Mouse (Mus musculus): Measurements from ENCODE around the gene Hivep1. TPM values are rescaled to one million over a fixed set of nuclear protein-coding genes. Genes with fewer than 3 reads are reported as not detected.

Gene Hivep1
- total RNA-seq, 2 experiments from 2014 or later: 20.9 to 24.1 TPM

DNA sequence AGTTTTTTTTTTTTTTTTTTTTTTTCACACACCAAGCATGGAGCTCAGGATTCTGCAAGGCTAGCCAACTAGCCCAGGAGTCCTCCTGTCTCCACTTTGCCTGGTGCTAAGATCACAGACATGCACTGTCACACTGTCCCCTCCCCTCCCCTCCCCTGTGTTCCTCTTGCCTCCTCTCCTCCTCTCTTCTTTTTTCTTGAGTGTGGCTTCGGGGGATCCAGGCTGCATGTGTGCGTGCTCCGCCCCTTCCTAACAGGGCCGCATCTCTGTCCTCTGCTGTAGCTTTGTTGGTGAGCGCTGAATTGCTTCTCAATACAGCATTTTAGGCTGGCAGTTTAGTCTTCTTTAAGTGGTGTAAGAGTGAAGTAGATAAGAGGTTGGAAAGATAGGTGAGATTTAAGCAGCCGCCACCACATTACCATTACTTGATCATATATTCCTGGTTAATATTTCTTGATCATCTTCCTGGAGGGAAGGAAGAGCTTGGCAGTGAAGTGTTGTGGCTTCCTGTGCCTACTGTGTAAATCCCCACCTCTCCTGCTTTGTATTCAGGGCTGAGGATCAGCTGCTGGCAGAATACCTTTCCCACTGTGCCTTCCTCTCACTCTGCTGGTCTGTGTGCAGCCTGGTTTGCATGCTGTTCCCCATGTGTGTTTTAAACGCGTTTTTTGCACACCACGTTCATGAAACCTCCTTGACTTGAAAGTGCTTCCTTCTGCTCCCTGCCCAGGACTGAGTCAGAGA is 97.7 kb downstream of the Hivep1 start:
- no peak overlapping the region for H3K4me3 ChIP-seq
- no peak for TF ChIP-seq CTCF (conservative IDR thresholded peaks at IDR 0.05)
- no peak for DNase-seq (ENCODE audit: low spot score in 2 of 2)
- H3K27ac ChIP-seq: peak overlapping the region; percentile 48; the same call in 1 of the 2 replicates

DNA sequence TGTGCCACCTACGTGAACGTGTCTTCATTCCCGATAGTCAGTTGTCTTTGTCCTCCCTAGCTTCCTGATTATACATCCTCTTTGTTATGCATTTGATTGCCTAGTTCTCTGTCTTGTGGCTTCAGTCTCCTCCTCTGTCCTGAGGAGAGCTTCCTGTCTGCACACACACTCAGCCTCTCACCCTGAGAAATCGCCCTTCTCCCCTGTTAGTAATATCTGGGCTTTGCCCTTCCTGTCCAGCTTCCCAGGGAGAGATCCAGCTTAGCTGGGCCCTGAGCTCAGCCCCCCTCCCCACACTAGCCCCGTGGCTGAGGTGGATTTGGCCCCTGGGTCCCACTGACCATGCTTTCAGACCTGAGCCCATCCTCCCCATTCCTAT is 98.2 kb downstream of the Hivep1 start:
- H3K27ac ChIP-seq: peak overlapping the region; percentile 48; the same call in 1 of the 2 replicates
- no peak overlapping the region for H3K4me3 ChIP-seq
- no peak for DNase-seq (ENCODE audit: low spot score in 2 of 2)
- TF ChIP-seq CTCF (conservative IDR thresholded peaks at IDR 0.05): no peak

DNA sequence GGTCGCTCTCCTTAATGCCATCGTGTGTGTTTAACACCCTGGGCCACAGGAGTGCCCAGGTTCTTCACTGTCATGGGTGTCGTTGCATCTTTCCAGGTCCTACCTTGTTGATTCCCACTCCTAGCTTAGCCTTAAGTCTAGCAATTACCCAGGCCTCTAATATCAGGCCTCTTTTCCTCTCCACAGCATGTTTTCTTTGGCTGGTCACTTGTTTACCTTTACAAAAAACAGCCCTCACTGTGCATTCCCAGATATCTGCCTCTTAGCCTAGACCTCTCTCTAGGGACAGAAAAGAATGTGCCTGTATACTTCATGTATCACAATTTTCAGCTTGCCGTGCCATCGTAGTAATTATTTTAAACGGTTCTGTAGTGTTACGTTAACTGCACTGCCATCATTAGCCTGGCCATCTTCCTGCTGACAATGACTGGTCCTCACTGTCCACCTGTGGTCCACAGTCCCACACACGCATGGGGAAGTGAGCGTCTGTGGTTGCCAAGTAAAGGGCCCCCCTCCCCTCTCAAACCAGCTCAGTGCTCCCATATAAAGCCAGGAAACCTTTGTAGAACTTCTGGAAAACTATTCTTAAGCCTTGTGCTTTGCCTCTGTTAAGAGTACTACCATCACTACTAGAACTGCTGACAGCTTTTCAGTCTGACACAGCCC is 98.8 kb downstream of the Hivep1 start:
- H3K27ac ChIP-seq: peak overlapping the region; percentile 48; the same call in 1 of the 2 replicates
- no peak overlapping the region for H3K4me3 ChIP-seq
- TF ChIP-seq CTCF (conservative IDR thresholded peaks at IDR 0.05): no peak
- DNase-seq (ENCODE audit: low spot score in 2 of 2): no peak

DNA sequence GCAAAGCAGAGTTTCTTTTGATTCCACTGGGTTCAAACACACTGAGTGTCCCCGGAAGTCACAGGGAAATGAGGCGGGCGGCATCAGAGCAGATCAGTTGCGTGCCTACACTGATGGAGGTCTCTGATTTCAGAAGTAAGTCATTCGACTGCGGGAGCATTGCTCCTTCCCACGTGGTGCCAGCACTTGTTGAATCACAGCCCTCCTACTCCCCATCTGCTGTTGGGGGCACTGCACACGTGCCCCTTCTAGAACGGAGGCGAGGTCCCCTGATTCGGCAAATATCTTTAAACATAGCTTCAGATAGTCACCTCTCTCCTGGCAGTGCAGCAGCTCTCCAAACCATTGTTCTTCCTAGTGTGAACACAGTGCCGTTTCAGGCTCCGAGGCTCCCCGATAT is 106.4 kb downstream of the Hivep1 start:
- no peak for TF ChIP-seq CTCF (conservative IDR thresholded peaks at IDR 0.05)
- DNase-seq (ENCODE audit: low spot score in 2 of 2): peak in 1 of 2 experiments; percentile 7
- Histone ChIP-seq H3K4me3 (no peak overlapping the region), H3K27ac (no peak overlapping the region)

DNA sequence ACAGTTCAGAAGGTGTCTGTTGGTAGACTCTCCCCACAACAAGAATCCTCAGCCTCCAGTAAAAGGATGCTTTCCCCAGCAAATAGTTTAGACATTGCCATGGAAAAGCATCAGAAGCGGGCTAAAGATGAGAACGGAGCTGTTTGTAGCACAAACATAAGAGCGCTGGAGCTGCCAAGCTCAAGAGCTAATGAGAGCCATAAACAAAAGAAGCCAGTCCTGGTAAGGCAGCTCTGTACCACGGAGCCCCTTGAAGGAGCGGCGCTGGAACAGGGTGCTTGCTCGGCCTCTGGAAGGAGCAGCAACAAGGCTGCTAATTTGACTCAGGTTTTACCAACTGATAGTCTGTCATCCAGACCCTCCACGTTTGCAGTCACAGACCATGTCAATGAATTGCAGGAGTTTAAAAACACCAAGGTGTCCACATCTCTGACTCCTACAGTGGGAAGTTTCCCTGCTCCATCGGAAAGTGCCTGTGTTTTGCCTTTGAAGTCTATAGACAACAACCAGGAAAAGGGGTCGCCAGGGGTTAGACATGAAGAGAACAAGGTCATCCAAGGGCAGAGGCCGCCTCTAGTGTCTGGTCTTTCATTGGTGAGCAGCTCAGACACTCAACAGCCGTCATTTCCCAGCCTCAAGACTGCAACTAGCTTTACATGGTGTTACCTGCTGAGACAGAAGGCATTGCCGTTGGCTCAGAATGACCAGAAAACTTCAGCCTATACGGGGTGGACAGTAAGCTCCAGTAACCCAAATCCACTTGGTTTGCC is 107.8 kb downstream of the Hivep1 start:
- peak overlapping the region; percentile 28; the same call in 1 of the 2 replicates for H3K27ac ChIP-seq
- DNase-seq (ENCODE audit: low spot score in 2 of 2): no peak
- H3K4me3 ChIP-seq: no peak overlapping the region
- no peak for TF ChIP-seq CTCF (conservative IDR thresholded peaks at IDR 0.05)

DNA sequence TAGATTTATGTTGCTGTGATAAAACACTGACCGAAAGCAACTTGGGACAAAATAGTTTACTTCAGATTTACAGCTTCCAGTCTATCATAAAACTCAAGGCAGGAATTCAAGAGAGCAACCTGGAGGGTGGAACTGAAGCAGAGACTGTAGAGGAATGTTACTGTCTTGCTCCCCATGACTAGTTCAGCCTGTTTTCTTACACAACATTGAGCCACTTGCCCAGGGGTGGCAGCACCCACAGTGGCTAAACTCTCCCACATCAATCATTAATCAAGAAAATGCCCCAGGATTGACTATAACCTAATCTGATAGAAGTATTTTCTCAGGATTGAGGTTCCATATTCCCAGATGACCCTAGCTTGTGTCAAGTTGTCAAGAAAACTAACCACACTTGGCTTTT is 119.0 kb downstream of the Hivep1 start:
- Histone ChIP-seq H3K4me3 (no peak overlapping the region), H3K27ac (no peak overlapping the region)
- no peak for DNase-seq (ENCODE audit: low spot score in 2 of 2)
- TF ChIP-seq CTCF (conservative IDR thresholded peaks at IDR 0.05): no peak

DNA sequence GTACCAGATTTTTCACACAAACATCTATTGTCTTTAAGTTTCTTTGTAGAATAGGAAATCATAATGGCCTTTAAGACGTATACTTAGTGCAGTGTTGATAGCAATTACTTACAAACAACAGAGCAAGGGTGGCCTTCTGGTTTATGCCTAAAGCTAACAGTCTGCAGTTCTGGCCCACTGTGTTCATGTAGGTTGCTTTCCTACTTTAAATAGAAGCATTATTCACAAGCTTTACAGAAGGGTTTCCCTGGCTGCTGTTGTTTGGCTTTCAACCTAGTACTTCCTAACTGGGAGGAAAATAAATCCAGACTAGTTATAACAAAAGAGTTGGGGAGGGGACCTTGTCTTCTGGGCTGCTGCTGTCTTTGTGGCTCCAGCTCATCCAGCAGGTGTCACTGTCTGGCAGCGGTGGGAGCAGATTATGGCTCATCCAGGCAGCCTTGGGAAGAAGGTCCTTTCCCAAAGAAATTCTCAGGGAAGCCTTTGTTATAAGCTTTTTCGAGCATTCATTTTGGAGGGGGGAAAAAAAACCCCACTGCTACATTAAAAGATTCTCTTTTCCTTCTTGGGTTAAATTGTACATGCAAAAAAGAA is 123.1 kb downstream of the Hivep1 start:
- DNase-seq (ENCODE audit: low spot score in 2 of 2): peak; percentile 22 to 35
- peak; percentile 80 for TF ChIP-seq CTCF (conservative IDR thresholded peaks at IDR 0.05)
- Histone ChIP-seq H3K27ac (no peak overlapping the region), H3K4me3 (no peak overlapping the region)

DNA sequence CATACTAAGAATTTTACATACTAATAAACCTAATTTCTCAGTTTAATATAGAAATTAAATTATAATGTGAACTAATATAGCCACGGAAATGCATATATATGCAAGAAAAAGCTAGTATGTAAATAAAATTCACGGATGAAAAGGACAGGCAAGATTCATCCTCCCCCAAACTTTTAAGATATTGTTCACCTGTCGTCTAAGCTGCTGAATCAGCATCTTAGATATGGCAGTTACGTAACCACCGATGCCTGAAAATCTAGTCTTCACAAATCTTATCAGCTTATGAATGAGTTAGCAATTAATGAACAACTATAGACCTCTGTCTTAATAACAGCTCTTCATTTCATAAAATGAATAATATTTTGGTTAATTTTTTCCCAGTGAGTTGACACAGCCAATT is 130.8 kb downstream of the Hivep1 start:
- no peak for DNase-seq (ENCODE audit: low spot score in 2 of 2)
- no peak overlapping the region for H3K4me3 ChIP-seq
- no peak for TF ChIP-seq CTCF (conservative IDR thresholded peaks at IDR 0.05)
- no peak overlapping the region for H3K27ac ChIP-seq

DNA sequence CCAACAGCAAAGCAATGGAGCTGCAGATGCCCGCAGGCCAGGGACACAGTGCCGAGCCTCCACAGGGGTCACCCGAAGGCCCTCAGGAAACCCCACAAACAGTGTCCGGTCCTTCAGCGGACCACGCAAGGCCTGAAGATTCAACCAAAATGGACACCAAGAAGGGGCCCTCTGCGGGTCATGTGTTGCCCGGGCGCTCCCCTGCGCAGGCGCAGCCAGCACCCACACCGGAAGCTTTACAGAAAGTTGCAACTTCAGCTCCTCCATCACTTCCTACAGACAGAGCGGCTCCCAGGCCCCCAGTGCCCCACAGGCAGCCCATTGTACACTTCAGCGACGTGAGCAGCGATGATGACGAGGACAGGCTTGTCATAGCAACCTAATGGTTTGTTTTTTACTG is 132.3 kb downstream of the Hivep1 start:
- TF ChIP-seq CTCF (conservative IDR thresholded peaks at IDR 0.05): no peak

DNA sequence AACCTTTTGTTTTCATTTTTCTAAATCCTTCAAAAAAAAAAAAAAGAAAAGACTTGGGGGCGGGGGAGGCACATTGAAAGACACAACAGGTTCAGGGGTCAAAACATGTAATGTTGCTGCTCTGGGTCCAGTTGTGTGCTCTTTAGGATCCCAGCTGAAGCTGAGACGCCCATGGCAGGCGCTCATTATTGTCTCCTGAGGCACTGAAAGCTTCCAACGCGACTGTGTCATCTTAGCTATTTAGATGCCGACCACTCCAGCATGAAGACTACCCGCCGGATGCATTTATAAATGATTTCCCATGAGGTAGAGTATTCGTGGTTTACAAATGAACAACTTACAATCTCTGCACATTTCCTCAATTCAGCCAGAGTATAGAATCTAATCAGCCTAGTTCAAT is 141.2 kb downstream of the Hivep1 start:
- H3K27ac ChIP-seq: no peak overlapping the region
- no peak overlapping the region for H3K4me3 ChIP-seq
- DNase-seq (ENCODE audit: low spot score in 2 of 2): no peak
- TF ChIP-seq CTCF (conservative IDR thresholded peaks at IDR 0.05): no peak

More for the DNA sequence above, 132.3 kb downstream of the Hivep1 start:
- no peak for DNase-seq (ENCODE audit: low spot score in 2 of 2)
- no peak overlapping the region for H3K27ac ChIP-seq
- no peak overlapping the region for H3K4me3 ChIP-seq

DNA sequence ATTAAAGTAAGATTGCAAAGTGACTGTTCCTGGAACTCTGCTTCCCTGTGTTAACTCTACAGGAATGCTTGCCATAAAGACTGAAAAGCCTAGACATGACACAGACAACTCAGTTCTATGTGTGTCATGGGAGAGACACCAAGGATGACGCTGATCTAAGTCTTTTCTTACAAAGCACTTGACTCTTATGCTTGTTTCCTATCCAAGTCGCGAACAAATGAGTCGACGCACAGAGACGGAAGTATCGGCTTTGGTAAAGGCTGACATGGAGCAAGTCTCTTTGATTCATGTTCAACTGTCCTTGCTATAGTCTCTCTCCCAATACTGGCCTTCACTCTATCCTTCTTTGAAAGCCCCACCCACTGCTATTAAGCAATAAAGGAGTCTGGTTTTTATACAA is 143.8 kb downstream of the Hivep1 start:
- DNase-seq (ENCODE audit: low spot score in 2 of 2): no peak
- TF ChIP-seq CTCF (conservative IDR thresholded peaks at IDR 0.05): no peak
- Histone ChIP-seq H3K27ac (no peak overlapping the region), H3K4me3 (no peak overlapping the region)

DNA sequence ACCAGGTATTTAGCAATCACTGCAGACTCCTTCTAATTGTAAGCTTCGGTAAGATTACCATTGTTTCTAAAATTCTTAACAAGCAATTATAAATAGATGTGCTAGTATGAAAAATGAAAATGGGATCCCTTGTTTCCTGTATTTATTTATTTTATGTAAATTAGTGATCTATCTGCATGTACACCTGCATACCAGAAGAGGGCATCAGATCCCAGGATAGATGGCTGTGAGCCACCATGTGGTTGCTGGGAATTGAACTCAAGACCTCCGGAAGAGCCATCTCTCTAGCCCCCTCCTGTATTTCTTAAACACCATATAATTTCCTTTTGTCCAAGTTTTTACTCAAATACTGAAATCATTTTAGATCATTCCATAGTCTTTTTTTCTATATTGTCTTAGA is 145.8 kb downstream of the Hivep1 start:
- Histone ChIP-seq H3K27ac (no peak overlapping the region), H3K4me3 (no peak overlapping the region)

DNA sequence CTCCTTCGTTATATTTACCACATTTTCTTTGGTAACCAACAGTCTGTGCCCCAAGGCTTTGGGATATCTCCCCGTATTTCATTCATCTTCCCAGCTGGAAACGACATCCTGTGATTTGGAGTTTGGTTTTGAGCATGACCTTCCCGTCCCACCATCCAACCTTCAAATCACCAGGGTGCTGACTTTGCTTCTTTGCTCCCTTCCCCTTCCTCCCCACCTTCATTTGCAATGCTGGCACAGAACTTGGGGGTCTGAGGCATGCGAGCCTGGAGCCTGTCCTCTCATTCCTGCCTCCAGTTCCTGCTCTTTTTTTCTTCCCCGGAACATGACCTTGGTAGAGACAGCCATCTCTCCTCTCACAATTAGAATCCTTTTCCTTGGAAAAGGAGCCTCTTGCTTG is 161.7 kb downstream of the Hivep1 start:
- no peak overlapping the region for H3K4me3 ChIP-seq
- no peak overlapping the region for H3K27ac ChIP-seq
- TF ChIP-seq CTCF (conservative IDR thresholded peaks at IDR 0.05): no peak
- DNase-seq (ENCODE audit: low spot score in 2 of 2): no peak

More for the DNA sequence above, 145.8 kb downstream of the Hivep1 start:
- peak; percentile 57 for TF ChIP-seq CTCF (conservative IDR thresholded peaks at IDR 0.05)
- DNase-seq (ENCODE audit: low spot score in 2 of 2): no peak
